Mouse (Mus musculus): Measurements from ENCODE around the gene Ptprb.

Ptprb gene

GRCm38 (mm10) chr10:116374111-116374510 is 98.8 kb downstream of the Ptprb start:
- no peak for DNase-seq (ENCODE audit: low spot score)

GRCm38 (mm10) chr10:116376853-116377252 is 101.5 kb downstream of the Ptprb start:
- no peak for DNase-seq (ENCODE audit: low spot score)

- no peak for DNase-seq (ENCODE audit: low spot score)
These were observed 107.7 kb downstream of the Ptprb start for GRCm38 (mm10) chr10:116382826-116383685.

GRCm38 (mm10) chr10:116384401-116384800 is 109.1 kb downstream of the Ptprb start:
- DNase-seq (ENCODE audit: low spot score), result no peak

- DNase-seq (ENCODE audit: low spot score), result no peak
These were observed 111.1 kb downstream of the Ptprb start for GRCm38 (mm10) chr10:116386391-116386885.

GRCm38 (mm10) chr10:116388840-116389239 is 113.5 kb downstream of the Ptprb start:
- no peak for DNase-seq (ENCODE audit: low spot score)

- no peak for DNase-seq (ENCODE audit: low spot score)
These were observed 118.6 kb downstream of the Ptprb start for GRCm38 (mm10) chr10:116393790-116394475.

GRCm38 (mm10) chr10:116394585-116394984 is 119.3 kb downstream of the Ptprb start:
- DNase-seq (ENCODE audit: low spot score), result no peak

GRCm38 (mm10) chr10:116396279-116396678 is 121.0 kb downstream of the Ptprb start:
- no peak for DNase-seq (ENCODE audit: low spot score)

GRCm38 (mm10) chr10:116396966-116397365 is 121.6 kb downstream of the Ptprb start:
- no peak for DNase-seq (ENCODE audit: low spot score)

- no peak for DNase-seq (ENCODE audit: low spot score)
These were observed 122.2 kb downstream of the Ptprb start for GRCm38 (mm10) chr10:116397573-116397972.

GRCm38 (mm10) chr10:116397973-116398372 is 122.7 kb downstream of the Ptprb start:
- no peak for DNase-seq (ENCODE audit: low spot score)

- no peak for DNase-seq (ENCODE audit: low spot score)
These were observed 127.6 kb downstream of the Ptprb start for GRCm38 (mm10) chr10:116402742-116403425.

- no peak for DNase-seq (ENCODE audit: low spot score)
These were observed 128.4 kb downstream of the Ptprb start for GRCm38 (mm10) chr10:116403679-116404078.

- DNase-seq (ENCODE audit: low spot score), result no peak
These were observed 129.7 kb downstream of the Ptprb start for GRCm38 (mm10) chr10:116405011-116405410.

GRCm38 (mm10) chr10:116407684-116408359 is 132.5 kb downstream of the Ptprb start:
- DNase-seq (ENCODE audit: low spot score), result no peak

- DNase-seq (ENCODE audit: low spot score), result no peak
These were observed 135.5 kb downstream of the Ptprb start for GRCm38 (mm10) chr10:116410826-116411225.

GRCm38 (mm10) chr10:116416142-116416541 is 140.8 kb downstream of the Ptprb start:
- DNase-seq (ENCODE audit: low spot score), result no peak

GRCm38 (mm10) chr10:116416726-116417125 is 141.4 kb downstream of the Ptprb start:
- no peak for DNase-seq (ENCODE audit: low spot score)

- DNase-seq (ENCODE audit: low spot score), result no peak
These were observed 142.9 kb downstream of the Ptprb start for GRCm38 (mm10) chr10:116418121-116418726.

GRCm38 (mm10) chr10:116420976-116421375 is 145.7 kb downstream of the Ptprb start:
- no peak for DNase-seq (ENCODE audit: low spot score)
